Mouse (Mus musculus) C2C12 (cell line): ENCODE measurements around the gene Mcts2. TPM values are rescaled to one million over a fixed set of nuclear protein-coding genes. Genes with fewer than 3 reads are reported as not detected.

Experiments
- H3K27me3 ChIP-seq: one replicate; pipeline ENCODE4 v1.6.1; 2011; ENCODE audit not compliant: control insufficient read depth, insufficient read depth, insufficient read length
- H3K36me3 ChIP-seq: one replicate; pipeline ENCODE4 v1.6.1; 2011; ENCODE audit not compliant: control insufficient read depth, insufficient read depth
- H3K4me3 ChIP-seq: one replicate; pipeline ENCODE4 v1.5.1; 2011; ENCODE audit warnings: mild to moderate bottlenecking, control low read depth; ENCODE audit not compliant: poor library complexity, insufficient read depth, severe bottlenecking
- H3K79me2 ChIP-seq: one replicate; pipeline ENCODE4 v1.6.1; 2011; ENCODE audit not compliant: control insufficient read depth, insufficient read depth
- H3K79me3 ChIP-seq: one replicate; pipeline ENCODE4 v1.6.1; 2011; ENCODE audit warnings: low read depth, control low read depth
- H3ac ChIP-seq: one replicate; pipeline ENCODE3; 2011; ENCODE audit warnings: low read depth; ENCODE audit not compliant: control insufficient read depth, insufficient read length
- CEBPB ChIP-seq: IDR thresholded peaks from one replicate; pipeline ENCODE4 v1.6.1; 2011; ENCODE audit warnings: low read depth, mild to moderate bottlenecking, control low read depth, moderate library complexity
- CTCF ChIP-seq: IDR thresholded peaks from one replicate; pipeline ENCODE4 v1.5.1; 2011; ENCODE audit not compliant: control insufficient read depth, insufficient read depth, insufficient read length
- FOSL1 ChIP-seq: IDR thresholded peaks from one replicate; pipeline ENCODE4 v1.8.0; 2011; ENCODE audit warnings: mild to moderate bottlenecking, low read length; ENCODE audit not compliant: poor library complexity, insufficient read depth, severe bottlenecking
- MAX ChIP-seq: IDR thresholded peaks from one replicate; pipeline ENCODE4 v1.6.1; 2011; ENCODE audit warnings: mild to moderate bottlenecking, control low read depth
- MYOD1 ChIP-seq: IDR thresholded peaks from one replicate; pipeline ENCODE4 v1.6.1; 2011; ENCODE audit warnings: low read depth; ENCODE audit not compliant: control insufficient read depth, insufficient read length
- MYOG ChIP-seq: IDR thresholded peaks from one replicate; pipeline ENCODE4 v1.6.1; 2011; ENCODE audit not compliant: control insufficient read depth, insufficient read length; ENCODE audit errors: extremely low read depth
- USF1 ChIP-seq: IDR thresholded peaks from one replicate; pipeline ENCODE4 v1.6.1; 2011; ENCODE audit warnings: low read depth, mild to moderate bottlenecking, control low read depth, moderate library complexity
- long read RNA-seq, 2 experiments: library from polyadenylated mRNA; unstranded; transcript quantifications; one replicate each; pipeline ENCODE4 v2.0.0; 2019 to 2020
- polyA plus RNA-seq: library from polyadenylated mRNA; unstranded; fragments of >200 nt; fragmentation: generic; extraction: Trizol; gene quantifications from one replicate; pipeline ENCODE4 v1.2.1, GENCODE M21; 2012; ENCODE audit warnings: missing spikeins

The Mcts2 gene
- 24.7 TPM for polyA plus RNA-seq
- long read RNA-seq, experiment 1, transcript Mcts2-201 (1 exons, 912 nt) = major isoform, 6 of 7 reads
- long read RNA-seq, experiment 1, partial matches to known transcripts = 0 of 7 reads
- long read RNA-seq, experiment 1, other reads (novel, unspliced or antisense) = 1 of 7 reads
- long read RNA-seq, experiment 2, partial matches to known transcripts = 0 of 4 reads
- long read RNA-seq, experiment 2, other reads (novel, unspliced or antisense) = 1 of 4 reads

GRCm38 (mm10) chr2:152686806-152687267, at the start of gene Mcts2:
Gene Mcts2 (plus strand): TSS chr2:152687035.
- TF ChIP-seq MYOG (no peak), USF1 (peak; percentile 91), MAX (peak; percentile 9), MYOD1 (no peak), FOSL1 (no peak)
- Histone ChIP-seq H3K4me3 (peak within 1 kb of the TSS; percentile 49), H3K36me3 (peaks cover 84% of the 10 kb centered on the region)

DNA sequence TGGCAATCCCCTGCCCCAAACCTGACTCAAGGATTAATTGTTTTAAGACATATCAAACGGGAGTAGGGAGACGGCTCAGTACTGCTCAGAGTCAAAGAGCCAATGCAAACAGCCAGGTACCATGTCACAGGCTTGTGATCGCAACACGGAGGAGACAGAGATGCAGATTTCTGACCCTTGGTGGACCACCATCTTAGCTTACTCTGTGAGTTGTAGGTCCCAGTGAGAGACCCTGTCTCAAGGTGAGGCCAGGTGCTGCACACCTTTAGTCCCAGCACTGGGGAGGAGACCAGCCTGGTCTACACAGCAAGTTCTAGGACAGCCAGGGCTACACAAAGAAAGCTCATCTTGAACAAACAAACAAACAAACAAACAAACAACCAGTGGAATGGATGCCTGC, 49.5 kb upstream of the Mcts2 start:
- TF ChIP-seq USF1 = no peak
- TF ChIP-seq FOSL1 = no peak
- no peak for TF ChIP-seq CTCF
- no peak for TF ChIP-seq MAX
- TF ChIP-seq MYOD1 = no peak
- TF ChIP-seq CEBPB = no peak
- TF ChIP-seq MYOG = no peak
- Histone ChIP-seq H3K4me3 (no peak overlapping the region), H3K27me3 (no peaks in the 10 kb centered on the region), H3K79me3 (no peaks in the 10 kb centered on the region), H3K79me2 (peaks cover 5% of the 10 kb centered on the region), H3K36me3 (peaks cover 32% of the 10 kb centered on the region), H3ac (peak overlapping the region; percentile 30)

More at GRCm38 (mm10) chr2:152686806-152687267, at the start of gene Mcts2:
- peaks cover 19% of the 10 kb centered on the region for H3K79me3 ChIP-seq
- no peaks in the 10 kb centered on the region for H3K27me3 ChIP-seq
- H3ac ChIP-seq = peak within 1 kb of the TSS; percentile 46
- peaks cover 41% of the 10 kb centered on the region for H3K79me2 ChIP-seq

GRCm38 (mm10) chr2:152638865-152639264, 48.0 kb upstream of the Mcts2 start:
- H3K79me3 ChIP-seq = no peaks in the 10 kb centered on the region
- no peaks in the 10 kb centered on the region for H3K27me3 ChIP-seq
- no peak overlapping the region for H3K4me3 ChIP-seq
- H3ac ChIP-seq = no peak overlapping the region
- TF ChIP-seq CTCF = no peak
- no peak for TF ChIP-seq MYOD1
- no peak for TF ChIP-seq USF1
- no peak for TF ChIP-seq MAX
- TF ChIP-seq MYOG = no peak
- TF ChIP-seq CEBPB = no peak
- TF ChIP-seq FOSL1 = no peak
- H3K36me3 ChIP-seq = peaks cover 18% of the 10 kb centered on the region
- no peaks in the 10 kb centered on the region for H3K79me2 ChIP-seq

GRCm38 (mm10) chr2:152639406-152640113, 47.3 kb upstream of the Mcts2 start:
- Histone ChIP-seq H3K79me3 (no peaks in the 10 kb centered on the region), H3K79me2 (no peaks in the 10 kb centered on the region), H3K36me3 (peaks cover 13% of the 10 kb centered on the region), H3K4me3 (no peak overlapping the region), H3ac (peak overlapping the region; percentile 27), H3K27me3 (no peaks in the 10 kb centered on the region)
- TF ChIP-seq MYOD1 (peak; percentile 34), CEBPB (no peak)

DNA sequence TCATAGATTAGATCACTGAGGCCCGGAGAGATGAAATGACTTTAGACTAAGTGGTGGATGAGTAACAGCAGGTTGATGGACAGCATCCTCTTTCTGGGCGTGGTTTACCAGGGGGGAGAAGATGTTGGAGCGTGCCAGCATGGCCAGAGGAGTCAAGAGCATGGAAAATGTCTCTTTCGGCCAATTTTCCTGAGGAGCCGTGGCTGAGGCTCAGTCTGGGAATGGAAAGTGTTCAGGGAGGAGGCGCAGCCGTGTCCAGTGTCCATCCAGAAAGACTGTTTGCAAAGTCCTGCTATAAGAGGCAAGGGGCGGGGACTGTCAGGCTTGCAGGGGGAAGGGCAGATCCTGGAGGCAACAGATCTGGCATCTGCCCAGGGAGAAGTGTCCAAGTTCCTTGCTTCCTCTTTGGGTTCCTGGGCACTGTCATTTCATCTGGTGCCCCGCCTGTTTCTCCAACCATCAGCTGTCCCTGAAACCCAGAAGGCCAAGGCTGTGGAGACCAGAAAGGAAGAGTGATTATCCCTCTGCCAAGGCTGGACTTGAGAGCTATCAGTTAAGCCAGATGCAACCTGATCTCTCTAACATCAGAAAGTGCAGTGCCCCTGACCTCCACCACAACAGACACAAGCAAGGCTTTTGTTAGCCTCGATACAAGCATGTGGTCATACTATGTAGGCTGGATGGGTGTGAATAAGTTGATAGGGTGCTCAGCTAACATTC, 33.8 kb upstream of the Mcts2 start:
- TF ChIP-seq MAX (peak; percentile 50), USF1 (no peak), FOSL1 (no peak), MYOG (no peak), CTCF (no peak), MYOD1 (peak; percentile 12), CEBPB (no peak)
- Histone ChIP-seq H3ac (peak overlapping the region; percentile 39), H3K79me2 (no peaks in the 10 kb centered on the region), H3K79me3 (no peaks in the 10 kb centered on the region), H3K27me3 (no peaks in the 10 kb centered on the region), H3K4me3 (no peak overlapping the region), H3K36me3 (no peaks in the 10 kb centered on the region)
